11 mouse cellular contexts compared by ENCODE assay signal in the genomic region with DNA sequence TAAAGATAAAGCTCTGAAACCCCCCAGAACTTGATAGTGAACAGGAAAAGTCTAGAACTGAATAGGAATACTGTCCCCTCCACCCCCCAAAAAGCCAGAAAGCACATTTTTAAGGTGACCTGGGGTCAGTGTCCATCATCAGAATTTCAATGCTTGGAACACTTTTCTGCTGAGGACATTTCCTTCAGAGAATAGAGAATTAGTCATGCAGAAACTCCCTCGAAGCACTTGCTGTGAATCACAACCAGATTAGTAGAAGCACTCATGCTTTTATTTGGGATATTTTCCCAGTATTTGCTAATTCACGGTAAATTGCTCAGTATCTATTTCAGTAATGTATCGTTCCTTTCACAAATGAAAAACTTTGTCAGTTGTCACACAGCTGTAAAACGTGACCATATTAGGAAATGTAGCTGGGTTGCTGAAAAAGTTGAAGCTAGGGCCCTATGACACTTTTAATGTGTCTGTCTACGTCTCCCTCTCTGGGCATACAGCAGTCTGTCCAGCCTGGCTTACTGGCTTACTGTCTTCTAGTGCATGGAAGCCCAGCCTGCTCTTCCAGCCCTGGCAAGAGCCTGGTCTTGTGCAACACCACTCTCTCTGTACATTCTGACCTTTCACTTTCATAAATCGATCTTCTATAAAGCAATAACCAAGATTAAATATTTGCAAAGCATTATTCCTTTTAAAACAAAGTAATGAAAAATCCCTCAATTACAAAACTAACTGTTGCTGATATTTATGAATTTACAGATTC.
DNase-seq lines count a peak whose midpoint lies in the region; ATAC-seq and TF ChIP-seq lines count a peak whose summit lies in the region.
"Had no signal": no experiment of that assay in that cellular context is flagged by ENCODE, and none has a peak within 500 bp of the region (broad histone marks: within the 10 kb centered on the region; RNA-seq: fewer than 3 reads in every experiment).

No protein-coding gene starts in this region.

- intact Hi-C loops in heart, postnatal 14 days (cut with DNase I) = loop anchor here (10.0 kb wide), 1 partner anchor 115 kb away; no protein-coding TSS in a partner anchor

- DNase-seq in heart, adult 18-20 months = peak; percentile 15 to 28
- no peak for DNase-seq in heart, postnatal 14 days
- peak; percentile 21 to 39 for DNase-seq in lung, adult 18-20 months
- no peak for DNase-seq in lung, postnatal 14 days
- DNase-seq in Patski (ENCODE audit: low read depth, low spot score) = peak; percentile 68
- peak; percentile 40 for DNase-seq in lung, postnatal 36 days
- no peak for DNase-seq in thymus, postnatal 10 days (ENCODE audit: low spot score in 2 of 2)
- DNase-seq: cerebellum, adult 9-11 months; spleen, adult 18-20 months had no signal

- in situ Hi-C loops in Patski (cut with MboI; ENCODE audit: low pct_unique_long_range_greater_than_20kb) = loop anchor here (10.0 kb wide), 1 partner anchor 115 kb away; no protein-coding TSS in a partner anchor

- peak; percentile 90 for ATAC-seq in Patski

- POLR2A ChIA-PET in Patski (lab: Charles Lee) = interaction anchor here (1.0 kb wide), 1 partner anchor 14 kb away, joined by 3 read pairs; no protein-coding TSS in a partner anchor

- CTCF ChIA-PET in Patski (lab: Charles Lee) = interaction anchor here (1.0 to 2.6 kb wide), 5 partner anchors 9 to 13 kb away, joined by 3 to 10 read pairs (median 4); no protein-coding TSS in a partner anchor

- no peaks in the 10 kb centered on the region for H3K27me3 ChIP-seq in Patski
- H3K27me3 ChIP-seq: CH12.LX; forebrain, embryonic 12.5 days had no signal

- TF ChIP-seq CTCF in Patski (IDR thresholded peaks at IDR 0.05) = no peak

Comparison
In these comparisons a context has a peak if more than half of its experiments do, and no peak if none do; other contexts are left out.
1. DNase-seq: peak in heart, adult 18-20 months (2 of 2), lung, adult 18-20 months (2 of 2), Patski (single experiment) and lung, postnatal 36 days (single experiment); none in heart, postnatal 14 days (0 of 2), lung, postnatal 14 days (single experiment) and thymus, postnatal 10 days (0 of 2).